Mouse (Mus musculus) left cerebral cortex, postnatal 10 days (tissue): ENCODE data around the gene Ube2l6. TPM values are rescaled to one million over a fixed set of nuclear protein-coding genes. Genes with fewer than 3 reads are reported as not detected.

Experiments used
- DNase-seq, 2 experiments: peaks; one replicate each; pipeline ENCODE4 v3.0.0; 2021 to 2022; ENCODE audit warnings: low spot score in 2 of 2, mixed read lengths in 1 of 2; ENCODE audit errors: extremely low spot score in 1 of 2
- intact Hi-C: fragments of 180-260 bp; cut with DNase I; formaldehyde crosslinking; loops from one replicate; pipeline ENCODE4 v1.15.1; 2025
- total RNA-seq, 2 experiments: library from RNA; stranded (reverse); gene quantifications; 2 replicates each; pipeline ENCODE4 v1.2.3; 2021

The Ube2l6 gene
- total RNA-seq = 1 to 10 TPM; 6.5 to 6.8 TPM

DNA sequence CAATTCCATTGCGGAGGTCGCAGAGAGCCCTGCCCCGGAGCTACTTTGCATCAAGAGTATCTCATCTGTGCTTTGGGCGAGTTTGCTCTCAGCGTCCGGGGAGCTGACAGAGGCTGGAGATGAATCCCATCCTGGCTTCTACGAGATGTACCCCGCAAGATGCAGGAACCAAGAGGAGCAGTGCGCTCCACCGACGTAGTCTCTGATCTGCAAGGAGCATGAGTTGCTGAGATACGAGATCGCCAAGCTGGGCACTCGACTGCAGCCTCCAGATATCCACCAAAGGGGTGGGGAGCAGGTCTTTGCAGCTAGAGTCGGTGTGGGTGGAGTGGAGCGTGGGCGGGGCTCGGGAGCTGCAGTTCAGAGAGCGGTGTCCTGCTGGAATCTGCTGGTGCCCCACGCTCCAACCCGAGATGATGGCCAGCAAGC is at the start of gene Ube2l6:
TSS of gene Ube2l6 (plus strand) at position 336 of the 429 bp plus-strand sequence.
- intact Hi-C loops = loop anchor here (5.0 kb wide), 1 partner anchor 56 kb away; the partner anchor contains the start of gene Gm19426
- peak in 1 of 2 experiments; percentile 84 for DNase-seq

GRCm38 (mm10) chr2:84750115-84750514 is 48.5 kb upstream of the Ube2l6 start:
- no peak for DNase-seq
- intact Hi-C loops = no loop called here

- DNase-seq = no peak
- intact Hi-C loops = no loop called here
Observed at GRCm38 (mm10) chr2:84756245-84756644, 42.4 kb upstream of the Ube2l6 start.

GRCm38 (mm10) chr2:84757026-84757682 is 41.5 kb upstream of the Ube2l6 start:
- no peak for DNase-seq
- intact Hi-C loops = no loop called here

DNA sequence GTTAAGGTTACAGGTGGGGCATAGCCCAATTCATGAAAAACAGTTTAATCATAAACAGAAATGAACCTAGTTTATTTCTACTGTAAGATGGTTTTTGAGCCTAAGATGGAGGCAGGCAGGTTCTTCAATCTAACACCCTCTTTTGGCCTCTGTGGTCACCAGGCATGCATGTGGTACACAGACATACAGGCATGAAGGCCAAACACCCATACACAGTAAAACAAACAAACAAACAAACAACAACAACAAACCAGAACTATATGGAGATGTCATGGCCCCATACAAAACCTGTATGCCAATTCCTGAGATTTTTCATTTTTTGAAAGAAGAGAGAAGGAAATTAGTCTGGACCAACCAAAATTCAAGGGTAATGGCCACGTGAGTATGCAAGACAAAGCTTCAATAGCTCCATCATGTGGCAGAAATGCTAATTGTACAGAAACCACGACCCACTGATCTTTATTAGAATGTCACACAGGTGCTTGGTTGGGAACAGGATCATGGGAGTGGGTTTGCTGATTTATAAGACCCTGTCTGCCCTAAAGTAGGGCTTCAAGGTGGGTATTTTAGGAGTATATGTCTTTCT is 40.0 kb upstream of the Ube2l6 start:
- DNase-seq = no peak
- intact Hi-C loops = no loop called here

DNA sequence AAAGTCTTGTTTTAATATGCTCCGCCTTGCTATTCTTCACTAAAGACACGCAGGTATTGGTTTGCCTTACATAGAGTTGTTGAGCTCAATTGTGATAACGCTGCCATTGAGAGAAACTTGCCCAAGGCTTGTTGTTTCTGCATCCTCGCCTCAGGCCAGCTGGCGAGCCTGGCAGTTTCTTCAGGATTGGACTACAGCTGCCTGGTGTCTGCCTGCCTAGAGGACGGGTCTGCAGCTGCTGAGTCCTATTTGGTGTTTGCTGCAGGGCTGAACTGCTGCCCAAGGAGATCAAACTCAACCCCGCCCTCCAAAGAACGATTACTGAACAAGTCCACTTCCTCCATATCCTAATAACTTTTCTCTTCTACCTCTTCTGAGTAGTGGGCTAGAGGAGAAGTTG is 37.9 kb upstream of the Ube2l6 start:
- intact Hi-C loops = no loop called here
- no peak for DNase-seq

DNA sequence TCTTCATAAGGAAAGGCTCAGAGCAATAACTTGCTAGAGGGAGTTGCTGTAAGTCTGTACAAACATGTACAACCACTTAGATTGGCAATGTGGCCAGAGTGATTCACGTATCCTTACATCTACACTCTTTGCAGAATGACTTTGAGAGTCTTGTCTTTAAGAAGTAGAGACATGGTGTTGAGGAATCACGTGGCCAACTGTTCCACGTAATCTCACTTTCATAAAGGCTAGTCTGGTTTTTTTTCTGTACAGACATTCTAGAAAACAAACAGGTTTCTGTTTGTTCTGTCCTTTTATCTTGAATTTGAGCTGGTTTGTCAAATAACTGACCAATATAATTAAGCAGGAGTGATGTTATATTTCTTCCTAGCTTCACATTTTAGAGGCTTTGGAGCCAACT is 37.3 kb upstream of the Ube2l6 start:
- no peak for DNase-seq
- intact Hi-C loops = no loop called here

DNA sequence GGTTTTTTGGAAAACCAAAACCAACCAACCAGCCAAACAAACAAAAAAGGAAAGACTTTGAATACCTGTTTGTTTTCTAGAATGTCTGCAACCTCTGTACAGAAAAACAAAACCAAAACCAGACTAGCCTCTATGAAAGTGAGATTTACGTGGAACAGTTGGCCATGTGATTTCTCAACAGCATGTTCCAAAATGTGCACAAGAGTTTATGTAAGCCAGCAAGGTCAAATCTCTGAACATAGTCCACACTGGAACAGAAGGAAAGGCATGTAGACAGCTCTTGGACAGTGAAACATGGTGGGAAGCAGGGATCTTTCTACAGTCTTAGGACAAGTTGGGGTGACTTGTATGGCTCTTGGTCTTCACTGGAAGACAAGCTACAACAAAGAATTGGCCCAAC is 36.8 kb upstream of the Ube2l6 start:
- DNase-seq = no peak
- intact Hi-C loops = no loop called here

GRCm38 (mm10) chr2:84762295-84762694 is 36.3 kb upstream of the Ube2l6 start:
- no peak for DNase-seq
- intact Hi-C loops = no loop called here

DNA sequence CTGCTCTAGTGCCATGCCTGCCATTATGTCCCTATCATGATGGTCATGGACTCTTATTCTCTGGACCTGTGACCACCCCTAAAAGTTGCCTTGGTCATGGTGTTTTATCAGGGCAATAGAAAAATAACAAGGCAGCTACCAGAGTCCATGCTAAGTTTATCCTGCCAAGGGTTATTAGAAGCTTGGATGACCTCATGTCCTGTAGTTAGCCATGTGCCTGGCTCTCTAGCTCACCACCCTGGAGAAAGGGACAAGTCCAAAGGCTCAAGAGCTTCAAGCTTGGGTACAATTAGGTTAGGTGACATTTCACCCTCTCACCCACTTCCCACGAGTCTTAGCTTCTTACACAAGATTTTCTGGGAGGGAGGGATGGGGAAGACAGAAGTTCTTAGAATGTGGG is 35.8 kb upstream of the Ube2l6 start:
- DNase-seq = no peak
- intact Hi-C loops = no loop called here

DNA sequence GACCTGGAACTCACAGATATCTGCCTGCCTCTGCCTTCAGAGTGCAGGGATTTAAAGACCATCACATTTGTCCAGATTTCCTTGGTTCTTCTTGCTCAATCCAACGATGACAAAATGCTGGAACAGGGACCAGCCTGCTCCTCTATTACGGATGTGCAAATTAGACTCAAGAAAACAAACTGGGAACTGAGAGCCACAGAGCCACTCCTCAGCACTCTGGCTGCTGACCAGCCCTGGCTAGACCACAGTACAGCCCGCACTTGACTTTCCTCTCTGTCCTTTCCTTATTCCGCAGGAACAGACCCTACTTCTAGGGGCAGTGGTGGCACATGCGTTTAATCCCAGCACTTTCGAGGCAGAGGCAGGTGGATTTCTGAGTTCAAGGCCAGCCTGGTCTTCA is 28.1 kb upstream of the Ube2l6 start:
- intact Hi-C loops = no loop called here
- no peak for DNase-seq

GRCm38 (mm10) chr2:84772454-84772853 is 26.2 kb upstream of the Ube2l6 start:
- no peak for DNase-seq
- intact Hi-C loops = no loop called here

DNA sequence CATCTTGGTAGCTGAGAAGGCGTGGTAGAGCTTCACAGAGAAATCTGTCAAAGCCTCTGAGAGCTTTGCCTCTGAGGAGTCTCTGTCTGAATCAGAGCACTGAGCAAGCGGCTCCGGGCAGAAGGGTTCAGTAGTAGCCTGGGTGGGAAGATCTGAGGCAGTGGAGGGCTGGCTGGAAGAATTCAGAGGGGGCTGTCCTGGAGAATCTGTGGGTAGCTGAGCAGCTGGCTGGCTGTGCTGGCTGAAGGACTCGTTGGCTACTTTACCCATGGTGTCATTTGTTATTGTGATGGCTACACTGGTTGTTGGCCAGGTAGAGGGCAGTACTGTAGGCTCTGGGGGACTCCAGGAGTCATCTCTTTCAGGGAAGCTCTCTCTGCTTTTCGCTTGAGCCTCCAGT is 25.4 kb upstream of the Ube2l6 start:
- intact Hi-C loops = no loop called here

DNA sequence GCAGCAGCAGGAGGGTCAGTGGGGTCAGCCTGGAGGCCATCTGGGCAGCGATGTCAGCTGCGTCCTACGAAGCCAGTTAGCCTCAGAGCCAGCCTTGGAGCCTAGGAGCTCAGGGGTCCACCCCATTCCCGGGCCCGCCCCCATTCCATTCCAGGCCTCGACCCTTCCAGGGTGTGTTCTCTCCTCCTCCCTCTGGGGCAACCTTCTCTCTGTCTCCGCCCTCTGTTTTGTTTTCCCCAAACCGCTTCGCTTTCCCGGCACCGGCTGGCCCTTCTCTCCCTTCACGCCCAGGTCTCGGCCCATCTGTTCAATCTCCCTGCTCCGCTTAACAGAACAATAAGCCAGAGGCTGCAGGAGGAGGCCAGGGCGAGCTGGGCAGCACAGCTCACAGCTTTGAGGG is 23.9 kb upstream of the Ube2l6 start:
- DNase-seq = peak in 1 of 2 experiments; percentile 81
- intact Hi-C loops = no loop called here

More for the DNA sequence above, 25.4 kb upstream of the Ube2l6 start:
- no peak for DNase-seq

GRCm38 (mm10) chr2:84775241-84775640 is 23.4 kb upstream of the Ube2l6 start, which contains the start of gene Serping1:
Gene Serping1 (minus strand): TSS chr2:84775444.
- no peak for DNase-seq

GRCm38 (mm10) chr2:84775665-84776064 is 23.0 kb upstream of the Ube2l6 start:
- intact Hi-C loops = no loop called here

More at GRCm38 (mm10) chr2:84775241-84775640, 23.4 kb upstream of the Ube2l6 start, which contains the start of gene Serping1:
- intact Hi-C loops = no loop called here

DNA sequence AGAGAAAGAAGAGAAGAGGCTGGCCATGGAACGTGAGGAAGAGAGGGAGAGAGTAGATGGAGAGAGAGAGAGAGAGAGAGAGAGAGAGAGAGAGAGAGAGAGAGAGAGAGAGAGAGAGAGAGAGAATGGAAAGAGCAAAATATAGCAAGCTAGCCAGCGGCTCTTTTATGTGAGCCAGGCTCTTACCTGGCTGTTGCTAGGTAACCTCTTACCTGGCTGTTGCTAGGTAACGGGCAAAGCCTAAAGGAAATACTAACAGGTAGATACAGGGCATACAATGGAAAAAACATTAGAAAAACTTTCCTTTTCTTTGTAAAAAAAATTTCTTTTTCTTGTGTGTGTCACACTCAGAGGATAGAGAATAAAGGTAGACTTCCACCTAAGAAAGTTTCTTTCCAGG is 20.9 kb upstream of the Ube2l6 start:
- intact Hi-C loops = no loop called here

More at GRCm38 (mm10) chr2:84775665-84776064, 23.0 kb upstream of the Ube2l6 start:
- DNase-seq = peak in 1 of 2 experiments; percentile 29

DNA sequence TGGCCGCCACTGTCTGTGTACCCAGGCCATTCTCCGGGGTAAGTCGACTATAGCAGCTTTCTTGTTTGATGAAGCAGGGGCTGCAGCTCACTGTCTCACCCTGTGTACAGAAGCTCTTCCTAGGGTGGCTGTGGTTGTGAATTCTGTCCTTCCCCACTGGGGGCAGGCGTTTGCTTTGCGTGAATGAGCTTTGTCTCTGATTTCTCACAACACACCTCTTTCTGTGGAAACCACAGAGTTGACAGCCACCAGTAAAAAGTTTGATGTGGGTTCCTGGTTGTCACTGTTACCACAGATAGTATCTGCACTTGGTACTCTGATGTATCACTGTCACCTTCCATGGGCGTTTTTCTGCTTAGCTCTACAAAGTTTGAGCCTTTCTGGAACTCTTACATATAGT is 19.4 kb upstream of the Ube2l6 start:
- intact Hi-C loops = no loop called here
- no peak for DNase-seq

More for the DNA sequence above, 20.9 kb upstream of the Ube2l6 start:
- no peak for DNase-seq

DNA sequence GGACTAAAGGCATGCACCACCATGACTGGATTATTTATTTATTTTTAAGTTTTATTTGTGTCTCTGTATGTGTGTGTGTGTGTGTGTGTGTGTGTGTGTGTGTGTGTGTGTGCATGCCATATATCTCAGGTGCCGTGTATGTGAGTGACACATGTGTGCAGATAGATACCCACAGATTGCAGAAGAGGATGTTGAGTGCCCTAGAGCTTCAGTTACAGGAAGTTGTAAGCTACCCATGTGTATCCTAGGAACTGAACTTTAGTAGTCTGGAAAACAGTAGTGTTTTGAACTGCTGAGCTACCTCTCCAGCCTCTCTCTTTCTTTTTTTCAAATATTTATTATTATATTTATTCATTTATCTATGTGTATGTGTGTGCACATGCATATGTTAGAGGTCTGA is 15.3 kb upstream of the Ube2l6 start:
- DNase-seq = no peak
- intact Hi-C loops = loop anchor here (5.0 kb wide), 1 partner anchor 36 kb away; no protein-coding TSS in a partner anchor

- no peak for DNase-seq
- intact Hi-C loops = loop anchor here (5.0 kb wide), 1 partner anchor 37 kb away; no protein-coding TSS in a partner anchor
Observed at GRCm38 (mm10) chr2:84783840-84784566, 14.6 kb upstream of the Ube2l6 start.
